Mouse (Mus musculus): ENCODE measurements around the gene Glcci1. TPM values are rescaled to one million over a fixed set of nuclear protein-coding genes. Genes with fewer than 3 reads are reported as not detected.

Glcci1 gene
- polyA plus RNA-seq (2012): 2.3 TPM in 2 replicates

DNA sequence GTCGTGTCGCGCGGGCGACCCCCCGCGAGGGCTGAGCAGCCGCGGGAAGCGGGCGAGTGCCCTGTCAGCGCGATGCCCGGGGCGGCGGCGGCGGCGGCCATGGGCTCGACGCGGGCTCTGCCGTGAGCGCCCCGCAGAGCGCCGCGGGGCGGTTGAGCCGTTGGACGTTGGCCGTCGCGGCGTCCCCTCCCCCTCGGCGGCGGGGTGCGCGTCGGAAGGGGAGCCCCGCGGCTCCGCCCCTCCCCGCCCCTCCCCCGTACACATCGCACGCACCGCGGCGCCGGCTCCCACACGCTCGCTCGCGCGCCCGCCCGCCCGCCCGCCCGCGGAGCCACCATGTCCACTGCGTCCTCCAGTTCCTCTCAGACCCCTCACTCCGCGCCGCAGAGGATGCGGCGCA is at the start of gene Glcci1:
TSS of gene Glcci1 (plus strand) at position 50 of the 400 bp plus-strand sequence.

